Mouse (Mus musculus) heart, embryonic 12.5 days (tissue): ENCODE results near the gene Ndufs1. TPM values are rescaled to one million over a fixed set of nuclear protein-coding genes. Genes with fewer than 3 reads are reported as not detected.
A peak's percentile ranks its signal among the peaks of the same experiment; 100 is the strongest.

ENCODE experiments used
- ATAC-seq: fragments of 200-750 bp; cut with Nextera tagmentation; 2 replicates; pipeline ENCODE4 v1.8.0; 2017; ENCODE audit warnings: moderate TSS enrichment, moderate library complexity; ENCODE audit not compliant: insufficient number of reproducible peaks, low FRiP score
- H3K27ac ChIP-seq: fragments of 300-500 bp; sonication (generic); 2 replicates; pipeline ENCODE4 v1.5.1; 2016; ENCODE audit warnings: mild to moderate bottlenecking, moderate library complexity; ENCODE audit not compliant: poor library complexity, severe bottlenecking
- H3K27me3 ChIP-seq: fragments of 300-500 bp; sonication (generic); replicated peaks from 2 replicates; pipeline ENCODE4 v1.6.1; 2016; ENCODE audit warnings: mild to moderate bottlenecking, moderate library complexity
- H3K36me3 ChIP-seq: fragments of 300-500 bp; sonication (generic); 2 replicates; pipeline ENCODE4 v1.6.1; 2016; ENCODE audit warnings: mild to moderate bottlenecking, moderate library complexity
- H3K4me1 ChIP-seq: fragments of 300-500 bp; sonication (generic); replicated peaks from 2 replicates; pipeline ENCODE4 v1.6.1; 2016; ENCODE audit warnings: mild to moderate bottlenecking
- H3K4me2 ChIP-seq: fragments of 300-500 bp; sonication (generic); 2 replicates; pipeline ENCODE4 v1.6.1; 2016; ENCODE audit warnings: mild to moderate bottlenecking, moderate library complexity
- H3K4me3 ChIP-seq: fragments of 300-500 bp; sonication (generic); 2 replicates; pipeline ENCODE4 v1.5.1; 2016; ENCODE audit warnings: mild to moderate bottlenecking
- H3K9ac ChIP-seq: fragments of 300-500 bp; sonication (generic); 2 replicates; pipeline ENCODE4 v1.6.1; 2016; ENCODE audit warnings: mild to moderate bottlenecking, moderate library complexity
- H3K9me3 ChIP-seq: fragments of 300-500 bp; sonication (generic); replicated peaks from 2 replicates; pipeline ENCODE4 v1.6.1; 2016; ENCODE audit warnings: mild to moderate bottlenecking, moderate library complexity
- WGBS: fragments of 180-500 bp; shearing (Covaris S2); methylation state at CpG from one replicate; pipeline ENCODE4 v1.1.7; 2016; 5-methylcytosine and 5-hydroxymethylcytosine counted together
- polyA plus RNA-seq: library from polyadenylated mRNA; unstranded; fragments of >200 nt; fragmentation: Nextera tagmentation; extraction: Ambion mirVana; gene quantifications from 2 replicates; pipeline ENCODE4 v1.2.1, GENCODE M21; 2016

Gene Ndufs1
- polyA plus RNA-seq, 1 experiment from 2014 or later, result 338 TPM

GRCm38 (mm10) chr1:63134530-63134929, 42.1 kb downstream of the Ndufs1 start:
- no peak overlapping the region for H3K4me3 ChIP-seq
- H3K4me1 ChIP-seq, result peaks cover 5% of the 10 kb centered on the region; the same call in 1 of the 2 replicates
- H3K4me2 ChIP-seq, result no peak overlapping the region
- no peaks in the 10 kb centered on the region for H3K9me3 ChIP-seq
- H3K9ac ChIP-seq, result no peak overlapping the region
- 77% methylated on average over 3 of the region's 3 CpGs for WGBS
- ATAC-seq, result no peak
- no peak overlapping the region for H3K27ac ChIP-seq
- H3K36me3 ChIP-seq, result peaks cover 14% of the 10 kb centered on the region
- no peaks in the 10 kb centered on the region for H3K27me3 ChIP-seq

GRCm38 (mm10) chr1:63131766-63132165, 44.9 kb downstream of the Ndufs1 start:
- ATAC-seq, result no peak
- H3K27me3 ChIP-seq, result no peaks in the 10 kb centered on the region
- H3K9me3 ChIP-seq, result peaks cover 6% of the 10 kb centered on the region; the same call in 1 of the 2 replicates
- peaks cover 5% of the 10 kb centered on the region; the same call in 1 of the 2 replicates for H3K4me1 ChIP-seq
- no peak overlapping the region for H3K4me3 ChIP-seq
- peaks cover 10% of the 10 kb centered on the region for H3K36me3 ChIP-seq
- no peak overlapping the region for H3K4me2 ChIP-seq
- no peak overlapping the region for H3K9ac ChIP-seq
- WGBS, result 87% methylated on average over 11 of the region's 11 CpGs
- H3K27ac ChIP-seq, result no peak overlapping the region

GRCm38 (mm10) chr1:63130883-63131282, 45.8 kb downstream of the Ndufs1 start:
- no peak for ATAC-seq
- Histone ChIP-seq H3K9ac (no peak overlapping the region), H3K4me1 (peaks cover 5% of the 10 kb centered on the region; the same call in 1 of the 2 replicates), H3K4me3 (no peak overlapping the region), H3K27me3 (no peaks in the 10 kb centered on the region), H3K27ac (no peak overlapping the region), H3K36me3 (peaks cover 14% of the 10 kb centered on the region), H3K4me2 (no peak overlapping the region), H3K9me3 (peaks cover 6% of the 10 kb centered on the region; the same call in 1 of the 2 replicates)
- 87% methylated on average over 2 of the region's 2 CpGs for WGBS

- Histone ChIP-seq H3K4me3 (peak overlapping the region; percentile 47), H3K4me1 (peaks cover 5% of the 10 kb centered on the region; the same call in 1 of the 2 replicates), H3K9ac (peak overlapping the region; percentile 69), H3K36me3 (peaks cover 22% of the 10 kb centered on the region), H3K9me3 (peaks cover 6% of the 10 kb centered on the region; the same call in 1 of the 2 replicates), H3K4me2 (peak overlapping the region; percentile 87), H3K27me3 (no peaks in the 10 kb centered on the region), H3K27ac (no peak overlapping the region)
- 13% methylated on average over 18 of the region's 18 CpGs for WGBS
- ATAC-seq, result peak; percentile 67
Measured at GRCm38 (mm10) chr1:63129857-63130690, 46.6 kb downstream of the Ndufs1 start.

DNA sequence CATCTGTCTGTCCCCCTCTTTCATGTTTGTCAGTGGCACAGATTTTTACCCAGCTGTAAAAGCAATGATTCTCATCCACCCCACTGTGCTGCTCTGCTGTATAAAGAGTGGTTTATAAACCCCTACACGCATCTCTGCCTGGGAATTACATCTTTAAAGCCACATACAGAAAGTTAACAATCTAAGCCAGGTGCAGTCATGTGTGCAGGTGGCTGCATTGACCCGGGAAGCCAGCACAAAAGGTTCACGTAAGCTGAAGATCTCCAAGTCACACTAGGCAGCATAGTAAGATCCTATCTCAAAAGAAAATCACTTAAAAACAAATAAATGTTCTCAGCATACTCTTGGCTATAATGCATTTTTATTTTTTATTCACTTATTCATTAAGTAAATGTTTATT, 47.4 kb downstream of the Ndufs1 start:
- WGBS, result 74% methylated on average over 3 of the region's 3 CpGs
- Histone ChIP-seq H3K4me3 (no peak overlapping the region), H3K36me3 (peaks cover 28% of the 10 kb centered on the region), H3K4me1 (peaks cover 5% of the 10 kb centered on the region; the same call in 1 of the 2 replicates), H3K9me3 (peaks cover 6% of the 10 kb centered on the region; the same call in 1 of the 2 replicates), H3K9ac (no peak overlapping the region), H3K27me3 (no peaks in the 10 kb centered on the region), H3K27ac (no peak overlapping the region), H3K4me2 (peak overlapping the region; percentile 33)
- no peak for ATAC-seq

- 88% methylated on average over 3 of the region's 3 CpGs for WGBS
- Histone ChIP-seq H3K27me3 (no peaks in the 10 kb centered on the region), H3K4me2 (no peak overlapping the region), H3K4me3 (no peak overlapping the region), H3K27ac (no peak overlapping the region), H3K9me3 (peaks cover 6% of the 10 kb centered on the region; the same call in 1 of the 2 replicates), H3K9ac (no peak overlapping the region), H3K36me3 (peaks cover 54% of the 10 kb centered on the region), H3K4me1 (peaks cover 5% of the 10 kb centered on the region; the same call in 1 of the 2 replicates)
- no peak for ATAC-seq
Measured at GRCm38 (mm10) chr1:63126206-63126605, 50.4 kb downstream of the Ndufs1 start.

DNA sequence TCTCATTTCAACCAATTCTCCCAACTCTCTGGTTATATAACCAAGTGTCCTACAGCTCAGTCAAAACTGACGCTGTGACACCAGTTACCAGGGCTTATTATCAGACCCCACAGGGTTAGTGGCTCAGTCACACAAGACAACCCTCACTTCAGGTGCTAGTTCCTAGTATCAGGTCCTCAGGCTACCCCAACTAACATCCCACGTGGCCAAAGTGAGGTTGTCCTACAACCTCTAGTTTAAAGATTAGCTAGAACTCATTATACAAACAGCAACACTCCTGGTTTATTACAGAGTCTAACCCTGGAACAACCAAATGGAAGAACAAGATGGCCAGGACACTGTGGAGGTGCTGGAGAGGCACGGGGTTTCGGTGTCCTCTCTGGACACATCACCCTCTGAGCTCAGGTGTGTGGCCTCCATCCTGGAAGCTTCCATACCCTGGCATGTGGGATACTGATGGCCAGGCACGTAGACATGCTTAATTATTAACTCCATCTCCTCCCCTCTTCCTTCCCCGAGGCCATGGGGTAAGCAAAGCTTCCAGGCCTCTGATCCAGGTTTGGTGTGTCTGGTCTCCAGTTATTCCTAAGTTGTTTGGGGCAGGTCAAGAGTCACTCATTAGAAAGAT, 52.7 kb downstream of the Ndufs1 start:
- WGBS, result 88% methylated on average over 6 of the region's 6 CpGs

DNA sequence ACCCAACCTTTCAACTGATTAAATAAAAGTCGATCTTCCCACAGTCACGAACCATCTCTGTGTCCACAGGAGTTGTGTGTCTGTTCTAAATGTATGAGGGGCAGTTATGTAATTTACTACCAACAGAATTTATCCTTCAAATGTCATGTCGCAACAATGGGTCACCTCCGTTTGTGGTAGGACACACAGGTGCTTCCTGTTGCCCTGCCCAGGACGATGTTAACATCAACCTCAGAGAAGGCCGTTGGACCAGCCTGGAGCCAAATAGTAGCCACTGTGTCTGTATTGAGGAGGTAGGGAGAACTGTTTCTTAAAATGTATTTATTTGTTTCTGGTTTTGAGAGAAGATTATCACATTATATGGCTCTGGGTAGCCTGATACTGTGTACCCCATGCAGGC, 54.6 kb downstream of the Ndufs1 start:
- Histone ChIP-seq H3K36me3 (peaks cover 78% of the 10 kb centered on the region), H3K4me1 (peaks cover 2% of the 10 kb centered on the region)
- ATAC-seq, result no peak

More for the DNA sequence above, 52.7 kb downstream of the Ndufs1 start:
- Histone ChIP-seq H3K36me3 (peaks cover 74% of the 10 kb centered on the region), H3K27ac (no peak overlapping the region), H3K9ac (no peak overlapping the region), H3K27me3 (no peaks in the 10 kb centered on the region), H3K4me3 (no peak overlapping the region), H3K4me2 (no peak overlapping the region), H3K4me1 (no peaks in the 10 kb centered on the region), H3K9me3 (peaks cover 6% of the 10 kb centered on the region; the same call in 1 of the 2 replicates)
- no peak for ATAC-seq

GRCm38 (mm10) chr1:63120382-63120781, 56.3 kb downstream of the Ndufs1 start:
- no peak for ATAC-seq
- no peak overlapping the region for H3K27ac ChIP-seq
- H3K9ac ChIP-seq, result no peak overlapping the region
- no peaks in the 10 kb centered on the region for H3K9me3 ChIP-seq
- peaks cover 71% of the 10 kb centered on the region for H3K36me3 ChIP-seq
- no peaks in the 10 kb centered on the region for H3K27me3 ChIP-seq
- H3K4me2 ChIP-seq, result no peak overlapping the region
- 86% methylated on average over 2 of the region's 2 CpGs for WGBS
- peaks cover 11% of the 10 kb centered on the region for H3K4me1 ChIP-seq
- no peak overlapping the region for H3K4me3 ChIP-seq

More for the DNA sequence above, 54.6 kb downstream of the Ndufs1 start:
- Histone ChIP-seq H3K4me2 (no peak overlapping the region), H3K27ac (no peak overlapping the region), H3K9ac (no peak overlapping the region), H3K27me3 (no peaks in the 10 kb centered on the region), H3K4me3 (no peak overlapping the region), H3K9me3 (no peaks in the 10 kb centered on the region)
- WGBS, result 90% methylated on average over 6 of the region's 6 CpGs

- no peak overlapping the region for H3K9ac ChIP-seq
- ATAC-seq, result no peak
- no peak overlapping the region for H3K4me2 ChIP-seq
- no peaks in the 10 kb centered on the region for H3K27me3 ChIP-seq
- H3K9me3 ChIP-seq, result no peaks in the 10 kb centered on the region
- no peak overlapping the region for H3K27ac ChIP-seq
- peaks cover 11% of the 10 kb centered on the region for H3K4me1 ChIP-seq
- H3K4me3 ChIP-seq, result no peak overlapping the region
- peaks cover 66% of the 10 kb centered on the region for H3K36me3 ChIP-seq
- WGBS, result 91% methylated on average over 4 of the region's 4 CpGs
Measured at GRCm38 (mm10) chr1:63119675-63120074, 57.0 kb downstream of the Ndufs1 start.

- no peaks in the 10 kb centered on the region for H3K27me3 ChIP-seq
- peaks cover 23% of the 10 kb centered on the region for H3K4me1 ChIP-seq
- ATAC-seq, result no peak
- peak overlapping the region; percentile 93 for H3K4me3 ChIP-seq
- H3K4me2 ChIP-seq, result peak overlapping the region; percentile 76
- H3K9me3 ChIP-seq, result no peaks in the 10 kb centered on the region
- peaks cover 30% of the 10 kb centered on the region for H3K36me3 ChIP-seq
- WGBS, result 42% methylated on average over 3 of the region's 3 CpGs
- H3K9ac ChIP-seq, result peak overlapping the region; percentile 67
- H3K27ac ChIP-seq, result peak overlapping the region; percentile 99; the same call in 1 of the 2 replicates
Measured at GRCm38 (mm10) chr1:63115540-63115939, 61.1 kb downstream of the Ndufs1 start.
